Mouse (Mus musculus) liver, adult 2 months (tissue): ENCODE data around the gene Pgbd1. TPM values are rescaled to one million over a fixed set of nuclear protein-coding genes. Genes with fewer than 3 reads are reported as not detected.
A peak's percentile ranks its signal among the peaks of the same experiment; 100 is the strongest.

Source experiments
- DNase-seq: peaks from one replicate; pipeline ENCODE4 v3.0.0-alpha.2; 2011; ENCODE audit warnings: low read depth, low spot score; ENCODE audit errors: extremely low read depth
- H3K27ac ChIP-seq: fragments of 200-500 bp; replicated peaks from 2 replicates; pipeline ENCODE4 v1.5.1; 2012; ENCODE audit warnings: low read depth, mild to moderate bottlenecking, control low read depth, inconsistent platforms, low read length; ENCODE audit not compliant: insufficient read depth
- H3K27me3 ChIP-seq: fragments of 200-500 bp; 2 replicates; pipeline ENCODE4 v1.6.1; 2012; ENCODE audit warnings: mild to moderate bottlenecking, moderate library complexity, low read length, inconsistent platforms; ENCODE audit not compliant: control insufficient read depth, insufficient read depth
- H3K36me3 ChIP-seq: fragments of 200-500 bp; 2 replicates; pipeline ENCODE4 v1.6.1; 2012; ENCODE audit warnings: low read length, inconsistent platforms; ENCODE audit not compliant: control insufficient read depth, insufficient read depth
- H3K4me1 ChIP-seq: fragments of 200-500 bp; 2 replicates; pipeline ENCODE4 v1.6.1; 2011; ENCODE audit warnings: low read length; ENCODE audit not compliant: control insufficient read depth, insufficient read depth
- H3K4me3 ChIP-seq: fragments of 200-500 bp; 2 replicates; pipeline ENCODE4 v1.5.1; 2011; ENCODE audit warnings: low read depth, mild to moderate bottlenecking, control low read depth, low read length, moderate library complexity; ENCODE audit not compliant: insufficient read depth
- H3K79me2 ChIP-seq: fragments of 200-500 bp; 2 replicates; pipeline ENCODE4 v1.6.1; 2012; ENCODE audit warnings: inconsistent platforms, mild to moderate bottlenecking, low read length, moderate library complexity; ENCODE audit not compliant: control insufficient read depth, insufficient read depth
- H3K9ac ChIP-seq: fragments of 200-500 bp; 2 replicates; pipeline ENCODE4 v1.6.1; 2012; ENCODE audit warnings: low read depth, mild to moderate bottlenecking, control low read depth, inconsistent platforms, low read length
- CTCF ChIP-seq: fragments of 200-500 bp; IDR thresholded peaks from 2 replicates; pipeline ENCODE4 v1.5.1; 2011; ENCODE audit warnings: low read depth, low read length, control low read depth
- POLR2A ChIP-seq: fragments of 200-500 bp; IDR thresholded peaks from 2 replicates; pipeline ENCODE4 v1.6.1; 2011; ENCODE audit warnings: low read length, control low read depth; ENCODE audit not compliant: insufficient read depth; ENCODE audit errors: extremely low read depth
- WGBS: fragments of 180-500 bp; shearing (Covaris S2); methylation state at CpG from one replicate; pipeline ENCODE4 v1.1.7; 2018; 5-methylcytosine and 5-hydroxymethylcytosine counted together
- polyA plus RNA-seq: library from polyadenylated mRNA; depleted of rRNA; stranded (reverse); fragments of >200 nt; gene quantifications from 2 replicates; pipeline ENCODE4 v1.2.3, GENCODE M21; 2012
- total RNA-seq: library from RNA; depleted of rRNA; stranded (reverse); fragments of >200 nt; gene quantifications from 2 replicates; pipeline ENCODE4 v1.2.3, GENCODE M21; 2014

Gene Pgbd1
- total and polyA plus RNA-seq, 2 experiments, result 0.20 to 0.83 TPM

- no peaks in the 10 kb centered on the region for H3K27me3 ChIP-seq
- no peaks in the 10 kb centered on the region for H3K79me2 ChIP-seq
- no peak overlapping the region for H3K4me3 ChIP-seq
- DNase-seq, result no peak
- 60% methylated on average over 15 of the region's 15 CpGs for WGBS
- no peaks in the 10 kb centered on the region for H3K4me1 ChIP-seq
- H3K9ac ChIP-seq, result no peak overlapping the region
- TF ChIP-seq CTCF (no peak), POLR2A (no peak)
- no peaks in the 10 kb centered on the region for H3K36me3 ChIP-seq
- H3K27ac ChIP-seq, result no peak overlapping the region
Observed at GRCm38 (mm10) chr13:21414231-21415212, 26.3 kb downstream of the Pgbd1 start.

- Histone ChIP-seq H3K27ac (no peak overlapping the region), H3K36me3 (no peaks in the 10 kb centered on the region)
- WGBS, result 65% methylated on average over 11 of the region's 11 CpGs
Observed at GRCm38 (mm10) chr13:21408805-21409459, 31.9 kb downstream of the Pgbd1 start.

GRCm38 (mm10) chr13:21407969-21408804 is 32.7 kb downstream of the Pgbd1 start:
- Histone ChIP-seq H3K9ac (peak overlapping the region; percentile 71), H3K27ac (peak overlapping the region; percentile 79)

More at GRCm38 (mm10) chr13:21408805-21409459, 31.9 kb downstream of the Pgbd1 start:
- Histone ChIP-seq H3K27me3 (no peaks in the 10 kb centered on the region), H3K4me3 (peak overlapping the region; percentile 50), H3K4me1 (no peaks in the 10 kb centered on the region), H3K79me2 (no peaks in the 10 kb centered on the region), H3K9ac (peak overlapping the region; percentile 9; the same call in 1 of the 2 replicates)
- no peak for TF ChIP-seq POLR2A
- TF ChIP-seq CTCF, result no peak
- no peak for DNase-seq

GRCm38 (mm10) chr13:21407341-21407740 is 33.5 kb downstream of the Pgbd1 start:
- Histone ChIP-seq H3K9ac (no peak overlapping the region), H3K27me3 (no peaks in the 10 kb centered on the region), H3K4me3 (no peak overlapping the region), H3K79me2 (peaks cover 2% of the 10 kb centered on the region; the same call in 1 of the 2 replicates), H3K36me3 (no peaks in the 10 kb centered on the region), H3K4me1 (no peaks in the 10 kb centered on the region), H3K27ac (no peak overlapping the region)
- DNase-seq, result no peak
- WGBS, result 85% methylated on average over 11 of the region's 11 CpGs
- no peak for TF ChIP-seq POLR2A

More at GRCm38 (mm10) chr13:21407969-21408804, 32.7 kb downstream of the Pgbd1 start:
- DNase-seq, result peak; percentile 93
- H3K4me1 ChIP-seq, result no peaks in the 10 kb centered on the region
- H3K4me3 ChIP-seq, result peak overlapping the region; percentile 56
- no peaks in the 10 kb centered on the region for H3K79me2 ChIP-seq
- 2% methylated on average over 27 of the region's 27 CpGs for WGBS
- no peak for TF ChIP-seq CTCF
- TF ChIP-seq POLR2A, result no peak
- no peaks in the 10 kb centered on the region for H3K36me3 ChIP-seq
- no peaks in the 10 kb centered on the region for H3K27me3 ChIP-seq

- H3K27ac ChIP-seq, result no peak overlapping the region
- WGBS, result 3% methylated on average over 2 of the region's 2 CpGs
- no peak for DNase-seq
- H3K27me3 ChIP-seq, result no peaks in the 10 kb centered on the region
- H3K36me3 ChIP-seq, result peaks cover 18% of the 10 kb centered on the region
- TF ChIP-seq CTCF, result no peak
- no peak for TF ChIP-seq POLR2A
- peaks cover 7% of the 10 kb centered on the region for H3K4me1 ChIP-seq
- H3K9ac ChIP-seq, result no peak overlapping the region
- peak overlapping the region; percentile 98 for H3K4me3 ChIP-seq
- H3K79me2 ChIP-seq, result peaks cover 4% of the 10 kb centered on the region; the same call in 1 of the 2 replicates
Observed at GRCm38 (mm10) chr13:21402848-21403247, 38.0 kb downstream of the Pgbd1 start.
